In genomic region chr14:32877549-32877948, GRCm38 (mm10) we compare ENCODE assay signal across 33 mouse cellular contexts. TPM values are rescaled to one million over a fixed set of nuclear protein-coding genes. Genes with fewer than 3 reads are reported as not detected.
DNase-seq lines count a peak whose midpoint lies in the region; ATAC-seq and TF ChIP-seq lines count a peak whose summit lies in the region.
"Had no signal": no experiment of that assay in that cellular context is flagged by ENCODE, and none has a peak within 500 bp of the region (broad histone marks: within the 10 kb centered on the region; RNA-seq: fewer than 3 reads in every experiment).

No protein-coding gene starts in this region.

- no peak for DNase-seq in gastrocnemius, adult 2 months
- no peak for DNase-seq in gastrocnemius, postnatal 36 days
- peak; percentile 47 for DNase-seq in kidney, adult 2 months
- no peak for DNase-seq in kidney, adult 18-20 months
- DNase-seq in liver, embryonic 14.5 days (ENCODE audit: low read depth in 3 of 3, low spot score in 3 of 3), result no peak
- DNase-seq in liver, result no peak
- peak; percentile 27 to 51 for DNase-seq in kidney, postnatal 36 days
- no peak for DNase-seq in layer of hippocampus, postnatal 36 days
- DNase-seq: adrenal gland, adult 8-10 months; cerebellum, adult 8-10 months; cerebellum, postnatal 36 days; embryo, embryonic 11 days; gastrocnemius, postnatal 10 days; lung, postnatal 36 days; thymus, adult 18-20 months; thymus, postnatal 36 days had no signal

- H3K4me1 ChIP-seq in kidney, adult 2 months (ENCODE audit: control insufficient read depth, insufficient read depth, low read length), result no peaks in the 10 kb centered on the region
- peaks cover 0 to 8% of the 10 kb centered on the region in 2 experiments; a peak in 1 of 4 replicates for H3K4me1 ChIP-seq in liver, embryonic 14.5 days (replicated peaks; ENCODE audit: control insufficient read depth in 2 of 2, insufficient read depth in 2 of 2, low read length in 1 of 2)
- H3K4me1 ChIP-seq: megakaryocyte, embryonic 14.5 days; midbrain, embryonic 13.5 days had no signal

- H3K36me3 ChIP-seq in kidney, adult 2 months (ENCODE audit: control insufficient read depth, insufficient read depth, low read length), result no peaks in the 10 kb centered on the region
- no peaks in the 10 kb centered on the region for H3K36me3 ChIP-seq in liver, embryonic 14.5 days (replicated peaks; ENCODE audit: control insufficient read depth, insufficient read depth, low read depth)
- H3K36me3 ChIP-seq: embryonic facial prominence, embryonic 13.5 days; heart, embryonic 15.5 days; limb, embryonic 13.5 days; midbrain, embryonic 13.5 days had no signal

- intact Hi-C loops in gastrocnemius, adult 2 months (cut with DNase I), result no loop called here
- intact Hi-C loops in gastrocnemius, postnatal 36 days (cut with DNase I), result no loop called here

- H3K4me2 ChIP-seq in liver, embryonic 14.5 days (ENCODE audit: low read depth), result no peak overlapping the region
- H3K4me2 ChIP-seq: embryonic facial prominence, embryonic 13.5 days; heart, embryonic 15.5 days; limb, embryonic 13.5 days; midbrain, embryonic 13.5 days had no signal

- TF ChIP-seq CTCF in gastrocnemius, adult 2 months (IDR thresholded peaks at IDR 0.05), result no peak
- TF ChIP-seq CTCF in kidney, adult 2 months (conservative IDR thresholded peaks at IDR 0.05; ENCODE audit: insufficient read depth, insufficient read length, low read depth, low read length), result no peak
- no peak for TF ChIP-seq CTCF in liver, embryonic 14.5 days (IDR thresholded peaks at IDR 0.05; ENCODE audit: low read depth)

- WGBS in kidney, adult 2 months, result 70% methylated on average over 6 of the region's 6 CpGs
- 45% methylated on average over 6 of the region's 6 CpGs for WGBS in liver, embryonic 14.5 days (ENCODE audit: insufficient replicate concordance)

- H3K27ac ChIP-seq in gastrocnemius, adult 2 months, result peak overlapping the region; percentile 43; the same call in 1 of the 2 replicates
- H3K27ac ChIP-seq in kidney, adult 2 months (ENCODE audit: insufficient read depth, low read depth, low read length), result peak overlapping the region; percentile 48; the same call in 1 of the 2 replicates
- no peak overlapping the region for H3K27ac ChIP-seq in liver, embryonic 14.5 days
- H3K27ac ChIP-seq: embryonic facial prominence, embryonic 13.5 days; heart, embryonic 15.5 days; hindbrain, postnatal 0 days; limb, embryonic 13.5 days; midbrain, embryonic 13.5 days had no signal

- no peaks in the 10 kb centered on the region for H3K27me3 ChIP-seq in kidney, adult 2 months (replicated peaks; ENCODE audit: control insufficient read depth, insufficient read depth, low read length)
- no peaks in the 10 kb centered on the region for H3K27me3 ChIP-seq in liver, embryonic 14.5 days (ENCODE audit: control insufficient read depth, insufficient read depth, low read length)
- H3K27me3 ChIP-seq: embryonic facial prominence, embryonic 13.5 days; heart, embryonic 15.5 days; limb, embryonic 13.5 days; midbrain, embryonic 13.5 days had no signal

- H3K9ac ChIP-seq in liver, embryonic 14.5 days (replicated peaks), result no peak overlapping the region
- H3K9ac ChIP-seq: embryonic facial prominence, embryonic 13.5 days; heart, embryonic 15.5 days; limb, embryonic 13.5 days; midbrain, embryonic 13.5 days had no signal

- peak; percentile 37; the same call in 1 of the 2 replicates for ATAC-seq in liver, embryonic 14.5 days (ENCODE audit: insufficient read depth)
- ATAC-seq: activated CD4-positive, CD25-positive, alpha-beta regulatory T cell, adult 4 months; forebrain, embryonic 14.5 days; hindbrain, postnatal 0 days; intestine, postnatal 0 days; midbrain, embryonic 13.5 days had no signal

- no peak for TF ChIP-seq EP300 in liver, embryonic 14.5 days (IDR thresholded peaks at IDR 0.05; ENCODE audit: low read depth)

- no peak for TF ChIP-seq POLR2A in kidney, adult 2 months (IDR thresholded peaks at IDR 0.05; ENCODE audit: low read depth, low read length)

- H3K9me3 ChIP-seq in liver, embryonic 14.5 days (ENCODE audit: control insufficient read depth, low read length), result no peaks in the 10 kb centered on the region
- H3K9me3 ChIP-seq: embryonic facial prominence, embryonic 13.5 days; heart, embryonic 15.5 days; limb, embryonic 13.5 days; megakaryocyte, embryonic 14.5 days; midbrain, embryonic 13.5 days had no signal

- H3K4me3 ChIP-seq in gastrocnemius, adult 2 months, result no peak overlapping the region
- H3K4me3 ChIP-seq in kidney, adult 2 months (ENCODE audit: insufficient read depth, low read depth, low read length), result no peak overlapping the region
- no peak overlapping the region for H3K4me3 ChIP-seq in liver, embryonic 14.5 days (ENCODE audit: insufficient read depth in 1 of 2, low read depth in 2 of 2, low read length in 2 of 2)
- H3K4me3 ChIP-seq: embryonic facial prominence, embryonic 13.5 days; heart, embryonic 15.5 days; limb, embryonic 13.5 days; megakaryocyte, embryonic 14.5 days; midbrain, embryonic 13.5 days had no signal

RNA-seq across cellular contexts. Expression of gene Vstm4, which starts 21.0 kb away (rescaled TPM):
- total RNA-seq in gastrocnemius, adult 2 months (2021), result 1 to 10 TPM; 1.7 to 3.3 TPM
- total RNA-seq in gastrocnemius, postnatal 36 days (2021), result 1 to 10 TPM; 2.0 to 2.3 TPM
- 8.0 and 8.3 TPM in 2 replicates for polyA plus RNA-seq in kidney, adult 2 months (2012; rRNA removed)
- polyA plus RNA-seq in liver, embryonic 14.5 days (2012; rRNA removed), result 1.2 and 1.6 TPM in 2 replicates
- 3.3 and 3.4 TPM in 2 replicates for polyA plus RNA-seq in liver, embryonic 14.5 days (2014; fragmentation: Nextera tagmentation; extraction: Ambion mirVana)
- 1 to 10 TPM; 3.9 to 4.2 TPM for total RNA-seq in layer of hippocampus, postnatal 36 days (2021)
- total RNA-seq: monocyte, adult 5-6 weeks; neutrophil, adult 5-6 weeks had no signal

RNA-seq across cellular contexts. Expression of gene Fam170b, which starts 43.8 kb away (rescaled TPM):
- total RNA-seq in gastrocnemius, adult 2 months (2021), result not detected
- not detected for total RNA-seq in gastrocnemius, postnatal 36 days (2021)
- polyA plus RNA-seq in kidney, adult 2 months (2012; rRNA removed), result 0.14 TPM in 1 of 2 replicates, not detected in the other
- polyA plus RNA-seq in liver, embryonic 14.5 days (2012; rRNA removed), result 0.02 and 0.05 TPM in 2 replicates
- not detected in 2 replicates for polyA plus RNA-seq in liver, embryonic 14.5 days (2014; fragmentation: Nextera tagmentation; extraction: Ambion mirVana)
- not detected for total RNA-seq in layer of hippocampus, postnatal 36 days (2021)
- total RNA-seq: gastrocnemius, postnatal 10 days; heart, adult 18-20 months; hindbrain, postnatal 0 days; left cerebral cortex, adult 18-20 months; left cerebral cortex, postnatal 25 days; neutrophil, adult 5-6 weeks had no signal
- polyA plus RNA-seq: activated CD4-positive, CD25-positive, alpha-beta regulatory T cell, adult 4 months; embryonic facial prominence, embryonic 13.5 days; forebrain, embryonic 14.5 days; frontal cortex, adult 2 months; hindbrain, embryonic 11.5 days; hindbrain, postnatal 0 days; intestine, postnatal 0 days; limb, embryonic 13.5 days; midbrain, embryonic 13.5 days; small intestine, adult 2 months had no signal

Comparison
In these comparisons a context has a peak if more than half of its experiments do, and no peak if none do; other contexts are left out.
1. DNase-seq: peak in kidney, adult 2 months (single experiment) and kidney, postnatal 36 days (2 of 2); none in gastrocnemius, adult 2 months (single experiment), gastrocnemius, postnatal 36 days (0 of 2), kidney, adult 18-20 months (single experiment), liver, embryonic 14.5 days (0 of 3), liver (single experiment) and layer of hippocampus, postnatal 36 days (0 of 2).